Mouse (Mus musculus) monocyte, adult 59 days (primary cell): Measurements from ENCODE around the gene 4833439L19Rik. TPM values are rescaled to one million over a fixed set of nuclear protein-coding genes. Genes with fewer than 3 reads are reported as not detected.

ENCODE experiments used
- total RNA-seq, 2 experiments: library from RNA; stranded (reverse); gene quantifications; one replicate each; pipeline ENCODE4 v1.2.4; 2023

Gene 4833439L19Rik
- total RNA-seq: 10 to 100 TPM; 56.1 to 56.8 TPM

GRCm38 (mm10) chr13:54565201-54565581, at the start of gene 4833439L19Rik:
Gene 4833439L19Rik, minus strand, starts transcription at chr13:54565435.

GRCm38 (mm10) chr13:54610972-54611754, 45.9 kb upstream of the 4833439L19Rik start, which contains the start of gene Cltb:
Gene Cltb, minus strand, starts transcription at chr13:54611344.

GRCm38 (mm10) chr13:54589996-54590951, 25.0 kb upstream of the 4833439L19Rik start, which contains the start of the genes Nop16 and Higd2a:
Gene Nop16, minus strand, starts transcription at chr13:54590090.
Gene Higd2a, plus strand, starts transcription at chr13:54590207.

GRCm38 (mm10) chr13:54574854-54575481, 9.7 kb upstream of the 4833439L19Rik start, which contains the start of gene Arl10:
Gene Arl10, plus strand, starts transcription at chr13:54575015.

GRCm38 (mm10) chr13:54503604-54504521, 61.4 kb downstream of the 4833439L19Rik start, which contains the start of gene Simc1:
Gene Simc1, plus strand, starts transcription at chr13:54503779.

Other genes with a start within 250 kb of the 4833439L19Rik start
- gene Cplx2, start 194.1 kb downstream of the 4833439L19Rik start, total RNA-seq: 1 to 10 TPM; 4.0 to 4.1 TPM
- gene Thoc3, start 96.6 kb downstream of the 4833439L19Rik start, total RNA-seq: 10 to 100 TPM; 19.5 to 22.8 TPM
- gene Simc1, start 61.7 kb downstream of the 4833439L19Rik start, total RNA-seq: 1 to 10 TPM; 5.4 to 7.9 TPM
- 10 to 100 TPM; 22.1 to 24.3 TPM for gene Arl10, start 9.6 kb upstream of the 4833439L19Rik start, total RNA-seq
- 10 to 100 TPM; 13.4 to 16.0 TPM for gene Nop16, start 24.7 kb upstream of the 4833439L19Rik start, total RNA-seq
- 10 to 100 TPM; 93.5 to 98.7 TPM for gene Higd2a, start 24.8 kb upstream of the 4833439L19Rik start, total RNA-seq
- 10 to 100 TPM; 24.2 to 26.4 TPM for gene Cltb, start 45.9 kb upstream of the 4833439L19Rik start, total RNA-seq
- gene Faf2, start 56.3 kb upstream of the 4833439L19Rik start, total RNA-seq: 10 to 100 TPM; 39.6 to 43.9 TPM
- 100 to 1,000 TPM; 133 to 136 TPM for gene Rnf44, start 128.5 kb upstream of the 4833439L19Rik start, total RNA-seq
- gene Cdhr2, start 136.0 kb upstream of the 4833439L19Rik start, total RNA-seq: not detected
- not detected for gene Gprin1, start 184.4 kb upstream of the 4833439L19Rik start, total RNA-seq
- not detected for gene Sncb, start 201.2 kb upstream of the 4833439L19Rik start, total RNA-seq
- not detected for gene Eif4e1b, start 218.6 kb upstream of the 4833439L19Rik start, total RNA-seq
- 10 to 100 TPM; 18.6 to 19.0 TPM for gene Tspan17, start 223.9 kb upstream of the 4833439L19Rik start, total RNA-seq